ENCODE assay signal across 16 mouse cellular contexts in the genomic region with DNA sequence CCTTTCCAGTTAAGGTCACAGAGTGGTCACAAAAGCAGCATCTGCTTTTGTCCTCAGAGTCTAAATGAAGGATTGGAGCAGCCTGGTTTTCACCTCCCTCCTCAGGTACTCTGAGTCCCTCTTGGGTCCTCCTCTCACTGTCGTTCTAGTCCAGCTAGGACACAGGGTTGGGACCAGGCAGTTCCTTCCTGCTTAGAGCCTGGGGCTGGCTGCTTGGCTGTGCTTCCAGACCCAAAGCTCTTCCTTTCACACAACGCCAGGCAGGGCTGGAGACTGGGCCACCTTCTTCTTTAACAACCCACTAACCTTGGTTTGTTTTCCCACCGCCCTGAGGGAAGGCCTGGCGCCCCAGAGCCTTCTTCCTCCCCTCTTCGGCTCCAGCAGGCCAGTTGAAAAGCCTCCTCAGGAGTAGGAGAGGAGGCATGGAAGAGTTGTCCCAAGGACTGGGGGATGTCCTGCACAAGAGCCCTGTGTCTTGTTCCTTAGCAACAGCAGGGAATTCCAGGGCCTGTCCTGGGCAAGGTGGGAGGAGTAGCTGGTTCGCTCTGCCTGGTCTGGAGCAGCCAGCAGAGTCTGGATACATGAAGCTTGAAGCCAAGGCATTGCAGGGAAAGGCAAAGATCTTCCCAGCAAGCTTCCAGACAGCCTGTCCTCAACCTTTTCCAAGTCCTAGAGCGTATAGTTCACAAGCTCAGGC. TPM values are rescaled to one million over a fixed set of nuclear protein-coding genes. Genes with fewer than 3 reads are reported as not detected.
DNase-seq lines count a peak whose midpoint lies in the region; ATAC-seq and TF ChIP-seq lines count a peak whose summit lies in the region.
"Had no signal": no experiment of that assay in that cellular context is flagged by ENCODE, and none has a peak within 500 bp of the region (broad histone marks: within the 10 kb centered on the region; RNA-seq: fewer than 3 reads in every experiment).

No protein-coding gene starts in this region.

- 52% methylated on average over 7 of the region's 7 CpGs for WGBS in kidney, embryonic 15.5 days
- WGBS in limb, embryonic 12.5 days, result 46% methylated on average over 7 of the region's 7 CpGs

- TF ChIP-seq CTCF in gastrocnemius, adult 2 months (IDR thresholded peaks at IDR 0.05), result no peak

- no peaks in the 10 kb centered on the region for H3K36me3 ChIP-seq in kidney, embryonic 15.5 days
- H3K36me3 ChIP-seq in limb, embryonic 12.5 days, result no peaks in the 10 kb centered on the region
- H3K36me3 ChIP-seq: embryonic facial prominence, embryonic 15.5 days; hindbrain, embryonic 15.5 days; neural tube, embryonic 15.5 days had no signal

- no peak overlapping the region for H3K9ac ChIP-seq in kidney, embryonic 15.5 days
- H3K9ac ChIP-seq in limb, embryonic 12.5 days (replicated peaks), result no peak overlapping the region
- H3K9ac ChIP-seq: hindbrain, embryonic 15.5 days; neural tube, embryonic 15.5 days had no signal

- no peak for DNase-seq in gastrocnemius, adult 2 months
- no peak for DNase-seq in gastrocnemius, postnatal 10 days
- no peak for DNase-seq in kidney, postnatal 14 days
- peak; percentile 25 for DNase-seq in MN1 (ENCODE audit: low spot score)
- DNase-seq in Muller cell, postnatal 12 days (ENCODE audit: inconsistent ontology term), result no peak
- no peak for DNase-seq in natural killer cell, adult 2 months (ENCODE audit: low spot score in 2 of 2)
- DNase-seq: cerebellum, adult 8-10 months; gastrocnemius, postnatal 25 days had no signal

- intact Hi-C loops in gastrocnemius, adult 2 months (cut with DNase I), result no loop called here

- H3K4me2 ChIP-seq in kidney, embryonic 15.5 days, result peak overlapping the region; percentile 59; the same call in 1 of the 2 replicates
- H3K4me2 ChIP-seq in limb, embryonic 12.5 days, result peak overlapping the region; percentile 59; the same call in 1 of the 2 replicates

- H3K27ac ChIP-seq in gastrocnemius, adult 2 months, result peak overlapping the region; percentile 80
- H3K27ac ChIP-seq in kidney, embryonic 15.5 days, result no peak overlapping the region
- peak overlapping the region; percentile 41; the same call in 1 of the 2 replicates for H3K27ac ChIP-seq in limb, embryonic 12.5 days
- H3K27ac ChIP-seq: hindbrain, embryonic 15.5 days; neural tube, embryonic 15.5 days had no signal

- H3K9me3 ChIP-seq in kidney, embryonic 15.5 days (replicated peaks), result no peaks in the 10 kb centered on the region
- H3K9me3 ChIP-seq in limb, embryonic 12.5 days, result no peaks in the 10 kb centered on the region
- H3K9me3 ChIP-seq: embryonic facial prominence, embryonic 15.5 days; hindbrain, embryonic 15.5 days; neural tube, embryonic 15.5 days had no signal

- peaks cover 23% of the 10 kb centered on the region for H3K4me1 ChIP-seq in kidney, embryonic 15.5 days
- peaks cover 19% of the 10 kb centered on the region for H3K4me1 ChIP-seq in limb, embryonic 12.5 days (replicated peaks)

- peak overlapping the region; percentile 72 for H3K4me3 ChIP-seq in gastrocnemius, adult 2 months
- H3K4me3 ChIP-seq in kidney, embryonic 15.5 days (replicated peaks), result no peak overlapping the region
- no peak overlapping the region for H3K4me3 ChIP-seq in limb, embryonic 12.5 days (replicated peaks)

- peak; percentile 64; the same call in 1 of the 2 replicates for ATAC-seq in kidney, embryonic 15.5 days (replicated peaks; ENCODE audit: low FRiP score)
- ATAC-seq in limb, embryonic 12.5 days (ENCODE audit: insufficient number of reproducible peaks, insufficient read depth, low FRiP score, low TSS enrichment, low read depth), result no peak; the same call in 1 of the 2 replicates
- ATAC-seq: forebrain, embryonic 14.5 days had no signal

- peaks cover 9% of the 10 kb centered on the region; the same call in 1 of the 2 replicates for H3K27me3 ChIP-seq in kidney, embryonic 15.5 days
- peaks cover 24% of the 10 kb centered on the region for H3K27me3 ChIP-seq in limb, embryonic 12.5 days

RNA-seq across cellular contexts. Expression of a gene that starts 0.7 kb away (rescaled TPM):
- 1 to 10 TPM; 1.6 to 3.8 TPM for total RNA-seq in gastrocnemius, adult 2 months (2021)
- 1 to 10 TPM; 6.3 to 7.2 TPM for total RNA-seq in gastrocnemius, postnatal 10 days (2021)
- polyA plus RNA-seq in kidney, embryonic 15.5 days (2015; fragmentation: Nextera tagmentation; extraction: Ambion mirVana), result 3.0 and 3.4 TPM in 2 replicates
- polyA plus RNA-seq in limb, embryonic 12.5 days (2016; fragmentation: Nextera tagmentation; extraction: Ambion mirVana), result 1.9 and 2.1 TPM in 2 replicates
- total RNA-seq: liver, adult 2 months; MEL had no signal

RNA-seq across cellular contexts. Expression of a gene that starts 58.2 kb away (rescaled TPM):
- total RNA-seq in gastrocnemius, adult 2 months (2021), result 10 to 100 TPM; 21.5 to 23.2 TPM
- 10 to 100 TPM; 12.9 to 14.1 TPM for total RNA-seq in gastrocnemius, postnatal 10 days (2021)
- polyA plus RNA-seq in kidney, embryonic 15.5 days (2015; fragmentation: Nextera tagmentation; extraction: Ambion mirVana), result 35.4 and 38.6 TPM in 2 replicates
- 36.2 and 44.2 TPM in 2 replicates for polyA plus RNA-seq in limb, embryonic 12.5 days (2016; fragmentation: Nextera tagmentation; extraction: Ambion mirVana)
